Mouse (Mus musculus): Measurements from ENCODE around the gene Tro. TPM values are rescaled to one million over a fixed set of nuclear protein-coding genes. Genes with fewer than 3 reads are reported as not detected.
A peak's percentile ranks its signal among the peaks of the same experiment; 100 is the strongest.

Tro gene
- total RNA-seq (2021) = 1 to 10 TPM; 1.7 to 2.5 TPM
- long read RNA-seq, experiment 1, partial matches to known transcripts = 1 of 1 reads
- long read RNA-seq, experiment 1, other reads (novel, unspliced or antisense) = 0 of 1 reads
- long read RNA-seq, experiment 2, partial matches to known transcripts = 1 of 1 reads
- long read RNA-seq, experiment 2, other reads (novel, unspliced or antisense) = 0 of 1 reads

DNA sequence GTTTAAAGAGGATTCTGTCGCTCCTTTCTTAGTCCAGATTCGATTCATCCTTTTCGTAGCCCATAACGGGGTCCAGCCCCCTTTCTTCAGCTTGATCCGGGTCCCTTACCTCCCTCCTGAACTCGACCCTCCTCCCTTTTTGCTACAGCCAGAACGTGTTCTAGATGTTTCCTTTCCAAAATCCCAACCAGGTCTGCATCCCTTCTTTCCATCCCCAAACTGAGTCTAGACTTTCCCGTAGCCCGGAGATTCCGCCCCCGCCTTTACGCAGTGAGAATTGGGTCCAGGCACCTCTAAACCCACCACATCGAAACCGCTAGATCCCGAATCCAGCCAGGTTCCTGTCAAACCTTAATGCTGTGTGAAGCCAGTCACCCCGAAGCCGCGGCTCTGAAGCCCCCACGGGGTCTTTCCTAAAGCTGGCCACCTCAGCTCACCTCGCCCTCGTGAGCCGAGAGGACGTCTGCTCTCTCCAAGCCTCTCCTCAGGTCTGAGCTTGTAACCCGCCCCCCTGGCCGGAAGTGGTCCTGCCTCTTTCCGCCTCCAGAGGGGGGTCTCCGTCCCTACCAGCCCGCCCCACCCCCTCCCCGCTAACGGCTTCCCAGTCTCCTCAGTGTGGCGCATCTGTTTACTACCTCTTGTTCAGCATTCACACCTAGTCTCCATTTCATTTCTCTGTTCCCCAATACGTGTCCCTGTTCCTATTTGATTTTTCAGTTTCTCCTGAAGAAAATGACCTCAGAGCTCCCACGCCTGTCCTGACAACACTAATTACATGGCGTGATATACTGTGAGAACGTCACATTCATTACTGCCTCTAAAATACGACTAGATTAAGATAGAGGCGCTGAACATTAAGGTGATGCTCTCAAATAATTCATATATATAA lies at the start of gene Tro:
Gene Tro (minus strand): TSS at position 676 of the 889 bp plus-strand sequence.
- peak in 1 of 2 experiments; percentile 10 for DNase-seq
- intact Hi-C loops (cut with DNase I) = no loop called here

DNA sequence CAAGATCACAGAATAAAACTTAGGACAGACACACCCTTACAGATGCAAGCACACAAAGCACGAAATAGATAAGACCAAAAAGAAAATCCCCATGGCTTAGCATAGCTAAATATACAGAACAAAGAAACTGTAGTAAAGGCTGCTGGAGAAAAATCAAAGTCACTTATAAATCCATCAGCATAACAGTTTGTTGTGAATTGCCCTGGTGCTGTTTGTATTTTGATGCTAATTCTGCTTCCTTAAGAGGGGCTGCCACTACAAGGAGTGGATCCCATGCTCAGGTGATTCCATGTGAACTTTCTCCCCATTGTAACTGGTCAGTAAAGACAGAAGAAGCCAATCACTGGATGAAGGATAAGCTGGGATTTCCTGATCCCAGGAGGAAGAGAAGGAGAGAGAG lies 20.1 kb upstream of the Tro start:
- no peak for DNase-seq
- intact Hi-C loops (cut with DNase I) = no loop called here

DNA sequence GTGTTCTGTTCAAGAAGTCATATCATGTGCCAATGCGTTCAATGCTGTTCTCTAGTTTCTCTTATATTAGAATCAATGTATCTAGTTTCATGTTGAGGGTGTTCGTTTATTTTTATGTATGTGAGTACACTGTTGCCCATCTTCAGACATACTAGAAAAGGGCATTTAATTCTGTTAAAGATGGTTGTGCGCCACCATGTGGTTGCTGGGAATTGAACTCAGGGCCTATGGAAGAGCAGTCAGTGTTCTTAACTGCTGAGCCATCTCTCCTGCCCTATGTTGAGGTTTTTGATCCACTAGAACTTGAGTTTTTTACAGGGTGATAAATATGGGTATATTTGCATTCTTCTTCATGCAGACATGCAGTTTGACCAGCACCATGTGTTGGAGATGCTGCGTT lies 5.4 kb upstream of the Tro start:
- DNase-seq = peak; percentile 9 to 13
- intact Hi-C loops (cut with DNase I) = loop anchor here (5.0 kb wide), 1 partner anchor 151 kb away; no protein-coding TSS in a partner anchor

DNA sequence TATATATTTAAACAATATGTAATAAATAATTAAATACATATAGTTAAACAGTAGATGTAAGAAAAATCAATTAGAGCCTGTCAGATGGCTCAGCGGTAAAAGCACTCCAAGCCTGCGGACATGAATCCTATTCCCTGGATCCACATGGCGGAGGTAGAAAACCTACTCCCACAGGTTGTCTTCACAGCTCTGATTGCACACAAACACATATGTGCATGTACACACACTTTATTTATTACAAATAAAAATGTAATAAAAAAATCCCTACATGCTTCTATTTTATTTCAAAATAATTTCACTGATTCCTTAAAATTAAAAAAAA lies 375 bp upstream of the Tro start:
- no peak for DNase-seq
- intact Hi-C loops (cut with DNase I) = no loop called here

DNA sequence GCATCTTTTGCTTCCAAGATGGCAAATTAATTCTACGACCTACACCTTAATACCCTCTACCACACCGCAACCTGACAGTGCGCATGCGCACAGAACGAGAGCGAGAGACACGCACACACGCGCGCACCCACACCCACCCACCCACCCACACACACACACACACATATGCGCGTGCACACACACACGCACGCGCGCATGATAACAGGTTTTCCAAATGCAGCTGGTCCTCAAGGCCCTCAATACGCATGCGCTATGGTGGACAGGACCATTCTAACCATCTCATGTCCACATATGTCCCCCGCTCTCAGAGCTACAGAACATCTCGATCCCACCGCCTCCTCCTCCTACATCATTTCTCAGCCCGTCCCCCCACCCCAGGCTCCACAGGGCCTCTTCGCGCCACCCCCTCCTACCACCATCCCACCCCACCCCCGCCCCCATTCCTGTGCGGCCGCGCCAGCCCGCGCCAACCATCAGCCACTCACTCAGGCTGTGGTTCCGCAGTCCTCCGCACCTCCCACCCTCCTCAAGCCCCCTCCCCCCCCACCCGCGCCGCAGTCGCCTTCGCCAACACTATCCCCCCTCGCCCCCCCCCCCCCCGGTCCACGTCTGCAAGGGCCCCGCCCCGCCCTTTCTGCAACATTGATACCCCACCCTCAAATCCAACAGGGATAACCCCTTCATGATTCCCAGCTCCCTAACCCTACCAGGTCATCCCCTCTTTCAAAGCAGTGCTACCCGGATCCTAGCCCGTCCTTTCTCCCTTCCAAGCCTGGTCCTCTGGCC lies 1.1 kb downstream of the Tro start:
- intact Hi-C loops (cut with DNase I) = no loop called here
- no peak for DNase-seq

DNA sequence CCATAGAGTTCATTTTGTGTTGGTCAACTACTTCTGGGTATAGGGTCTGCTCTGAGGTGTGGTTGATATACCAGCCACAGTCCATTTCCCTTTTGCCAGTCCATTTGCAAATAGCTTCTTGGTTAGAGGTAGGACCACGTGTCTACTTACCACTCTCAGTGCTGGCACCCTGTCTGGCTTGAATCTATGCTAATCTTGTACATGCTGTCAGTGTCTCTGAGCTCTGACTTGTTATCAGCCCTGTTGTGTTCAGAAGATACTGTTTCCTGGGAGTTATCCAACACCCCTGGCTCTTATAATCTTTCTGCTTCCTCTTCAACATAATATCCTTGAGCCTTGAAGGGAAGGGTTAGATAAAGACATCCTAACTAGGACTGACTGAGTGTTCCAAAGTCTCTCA lies 21.0 kb downstream of the Tro start:
- intact Hi-C loops (cut with DNase I) = no loop called here
- no peak for DNase-seq

DNA sequence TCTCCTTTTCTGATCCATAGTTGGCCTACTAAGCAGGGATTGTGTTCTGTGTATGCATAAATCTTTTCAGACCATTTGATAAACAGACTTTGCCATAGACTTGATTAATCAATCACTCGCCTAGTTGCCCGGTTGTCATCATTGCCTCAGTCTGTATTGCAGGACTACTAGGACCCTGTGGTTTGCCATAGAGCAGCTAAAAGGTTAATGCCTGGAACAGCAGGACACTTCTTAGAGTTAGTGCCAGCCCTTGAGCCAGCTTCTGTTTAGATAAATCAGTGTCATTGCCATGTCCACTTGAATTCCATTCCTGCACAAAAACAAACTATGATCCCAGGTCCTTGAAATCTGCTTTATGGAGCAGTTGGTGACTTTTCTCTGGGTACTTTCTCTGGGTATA lies 58.5 kb downstream of the Tro start:
- no peak for DNase-seq
- intact Hi-C loops (cut with DNase I) = no loop called here

Other genes starting within 250 kb of the Tro start
- 1 to 10 TPM; 5.8 to 6.7 TPM for gene Tmem29, start 198.4 kb downstream of the Tro start, total RNA-seq (2021)
- gene Alas2, start 110.2 kb downstream of the Tro start, total RNA-seq (2021) = 100 to 1,000 TPM; 329 to 474 TPM
- 1 to 10 TPM; 3.3 to 6.0 TPM for gene Pfkfb1, start 69.4 kb downstream of the Tro start, total RNA-seq (2021)
- 1 to 10 TPM; 5.8 to 6.7 TPM for gene Apex2, start 67.7 kb downstream of the Tro start, total RNA-seq (2021)
- 10 to 100 TPM; 52.7 to 63.7 TPM for gene Maged2, start 156.8 kb upstream of the Tro start, total RNA-seq (2021)

Measured in heart, postnatal 14 days (tissue).